Mouse (Mus musculus) T-helper 1 cell (primary cell): ENCODE results near the gene Cmas.

Experiments used
- in situ Hi-C: fragments of 300-600 bp; cut with MboI, MseI; formaldehyde crosslinking; loops from one replicate; pipeline ENCODE4 v1.15.1; 2025; ENCODE audit warnings: high pct_unique_total_duplicates

Cmas gene

DNA sequence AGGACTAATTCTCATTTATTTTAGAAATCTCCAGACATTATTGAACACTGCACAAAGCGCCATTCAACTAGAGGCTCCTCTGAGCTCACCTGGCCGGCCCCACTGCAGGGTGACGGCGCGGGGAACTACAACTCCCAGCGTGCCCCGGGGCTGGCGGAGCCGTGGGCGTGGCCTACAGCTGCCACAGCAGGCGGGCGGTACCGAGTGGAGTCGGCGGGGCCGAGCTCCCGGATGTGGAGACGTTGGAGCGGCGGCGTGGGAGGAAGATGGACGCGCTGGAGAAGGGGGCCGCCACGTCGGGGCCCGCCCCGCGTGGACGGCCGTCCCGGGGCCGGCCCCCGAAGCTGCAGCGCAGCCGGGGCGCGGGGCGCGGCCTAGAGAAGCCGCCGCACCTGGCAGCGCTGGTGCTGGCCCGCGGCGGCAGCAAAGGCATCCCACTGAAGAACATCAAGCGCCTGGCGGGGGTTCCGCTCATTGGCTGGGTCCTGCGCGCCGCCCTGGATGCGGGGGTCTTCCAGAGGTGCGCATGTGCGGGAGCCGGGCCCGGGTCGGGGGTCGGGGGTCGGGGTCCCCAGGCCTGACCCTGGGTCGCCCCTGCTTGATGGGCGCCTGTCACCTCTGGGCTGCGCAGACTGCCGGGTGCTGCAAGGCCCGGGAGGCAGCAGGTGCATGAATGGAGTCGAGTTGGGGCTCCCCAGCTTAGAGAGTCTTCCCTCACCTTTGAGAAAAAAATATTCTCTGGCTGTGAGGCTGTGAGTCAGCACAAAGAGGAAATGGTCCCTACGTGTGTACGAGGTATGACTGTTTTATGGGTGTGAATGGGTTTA, at the start of gene Cmas:
Gene Cmas, plus strand, starts transcription at position 180 of the 827 bp plus-strand sequence.
- in situ Hi-C loops: loop anchor here (5.0 kb wide), 1 partner anchor 196 kb away; no protein-coding TSS in a partner anchor

DNA sequence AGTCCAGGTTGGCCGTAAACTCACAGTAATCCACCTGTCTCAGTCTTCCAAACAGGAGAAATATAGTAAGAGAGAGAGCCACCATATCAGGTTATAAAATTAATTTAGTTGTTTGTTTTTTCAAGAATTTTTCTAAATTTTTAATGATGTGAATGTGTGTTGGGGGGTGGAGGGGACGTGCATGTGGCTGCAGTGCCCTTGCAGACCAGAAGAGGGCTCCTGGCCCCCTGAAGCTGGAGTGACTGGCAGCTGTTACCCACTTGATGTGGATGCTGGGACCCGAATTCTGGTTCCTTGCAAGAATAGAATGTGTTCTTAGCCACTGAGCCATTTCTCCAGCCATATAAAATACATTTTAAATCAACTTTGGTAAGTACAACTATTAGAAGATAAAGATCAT, 49.8 kb upstream of the Cmas start:
- in situ Hi-C loops: loop anchor here (10.0 kb wide), 1 partner anchor 1962 kb away; no protein-coding TSS in a partner anchor

DNA sequence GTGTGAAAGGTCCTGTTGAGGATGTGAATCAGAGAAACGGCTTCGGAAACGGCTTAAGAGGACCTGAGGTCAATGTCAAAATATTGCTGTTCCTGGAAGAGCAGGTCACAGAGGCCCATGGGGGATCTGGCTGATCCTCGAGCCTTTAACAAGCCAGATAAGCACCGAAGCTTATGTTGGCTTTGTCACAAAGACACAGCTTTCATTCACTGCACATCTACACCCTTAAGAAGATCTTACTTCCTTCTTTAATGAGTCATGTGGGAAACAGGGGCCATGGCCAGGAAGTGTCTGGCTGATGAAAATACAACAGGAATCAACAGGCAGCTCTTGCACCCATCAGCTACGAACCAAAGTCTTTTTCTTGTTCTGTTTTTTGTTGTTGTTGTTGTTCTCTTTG, 48.1 kb upstream of the Cmas start:
- in situ Hi-C loops: loop anchor here (10.0 kb wide), 1 partner anchor 1964 kb away; no protein-coding TSS in a partner anchor

DNA sequence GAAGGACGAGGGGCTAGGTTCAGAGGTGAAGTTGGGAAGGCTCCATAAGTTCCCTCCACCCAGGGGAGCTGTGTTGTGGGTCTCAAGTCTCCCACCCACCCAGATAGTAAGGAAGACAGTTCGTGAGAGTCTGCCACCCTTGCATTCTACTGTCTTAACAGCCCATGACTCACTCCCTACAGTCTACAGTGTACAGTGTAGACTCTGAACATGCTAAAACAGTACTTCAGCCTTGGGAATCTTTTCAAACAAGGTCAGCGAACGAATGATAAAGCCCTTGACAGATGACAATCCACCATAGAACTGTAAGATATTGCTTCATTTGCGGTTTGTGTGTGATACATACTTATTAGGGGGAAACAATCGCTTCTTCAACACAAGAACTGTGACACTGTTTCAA, 45.8 kb upstream of the Cmas start:
- in situ Hi-C loops: no loop called here

DNA sequence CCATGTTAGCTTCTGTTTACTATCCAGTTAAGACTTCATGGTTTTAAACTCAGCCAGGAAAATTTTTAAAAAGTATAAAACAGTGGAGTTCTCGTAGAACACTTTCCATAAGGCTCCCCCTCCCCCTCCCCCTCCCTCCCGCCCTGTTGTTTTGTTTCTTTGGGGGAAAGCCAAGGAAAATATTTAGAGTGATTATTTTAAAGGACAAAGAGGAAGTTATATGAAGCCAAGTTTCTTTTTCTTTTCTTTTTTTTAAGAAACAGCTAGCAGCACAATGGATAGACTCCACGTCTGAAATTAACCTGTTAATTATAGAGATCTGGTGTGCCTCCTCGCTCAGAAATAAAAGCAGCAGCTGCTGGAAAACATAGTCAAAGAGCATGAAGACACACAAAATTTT, 45.4 kb upstream of the Cmas start:
- in situ Hi-C loops: no loop called here

GRCm38 (mm10) chr6:142715026-142715425, 41.5 kb upstream of the Cmas start:
- in situ Hi-C loops: no loop called here

GRCm38 (mm10) chr6:142717186-142717585, 39.3 kb upstream of the Cmas start:
- in situ Hi-C loops: no loop called here

DNA sequence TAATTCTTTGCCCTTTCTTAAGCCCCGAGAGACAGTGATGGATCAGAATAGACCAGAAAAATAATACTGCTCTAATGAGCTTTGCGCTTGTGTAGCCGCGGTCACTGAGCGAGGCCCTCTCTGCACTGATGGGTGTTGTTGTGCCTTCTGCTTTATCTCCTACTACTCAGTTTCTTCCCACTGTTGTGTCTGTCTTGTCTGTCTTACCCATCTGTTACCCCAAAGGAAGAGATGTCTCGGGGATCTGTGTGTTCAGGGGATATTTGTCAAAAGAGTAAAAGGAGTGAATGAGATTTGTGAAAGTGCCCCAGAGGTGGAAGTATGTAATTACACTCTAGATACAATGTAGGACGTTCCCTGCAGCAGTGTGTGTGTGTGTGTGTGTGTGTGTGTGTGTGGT, 38.3 kb upstream of the Cmas start:
- in situ Hi-C loops: no loop called here

DNA sequence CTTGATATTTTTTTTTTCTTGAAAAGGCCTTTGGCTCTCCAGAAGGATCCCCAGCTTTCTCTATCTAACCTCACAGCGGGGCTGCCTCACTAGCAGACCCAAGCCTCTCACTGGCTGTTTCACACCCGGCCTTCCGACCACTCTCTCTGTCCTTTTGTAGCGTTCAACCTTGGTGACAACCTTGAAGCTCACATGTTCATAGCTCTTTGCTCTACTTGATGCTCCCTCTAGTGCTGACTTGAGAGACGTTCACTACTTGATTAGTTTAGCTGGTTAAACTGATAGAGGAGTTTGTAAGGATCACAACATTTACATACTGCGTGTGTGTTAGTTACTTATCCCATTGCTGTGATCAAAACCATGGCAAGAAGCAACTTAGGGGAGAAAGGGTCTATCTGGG, 35.8 kb upstream of the Cmas start:
- in situ Hi-C loops: loop anchor here (10.0 kb wide), 1 partner anchor 1246 kb away; no protein-coding TSS in a partner anchor

DNA sequence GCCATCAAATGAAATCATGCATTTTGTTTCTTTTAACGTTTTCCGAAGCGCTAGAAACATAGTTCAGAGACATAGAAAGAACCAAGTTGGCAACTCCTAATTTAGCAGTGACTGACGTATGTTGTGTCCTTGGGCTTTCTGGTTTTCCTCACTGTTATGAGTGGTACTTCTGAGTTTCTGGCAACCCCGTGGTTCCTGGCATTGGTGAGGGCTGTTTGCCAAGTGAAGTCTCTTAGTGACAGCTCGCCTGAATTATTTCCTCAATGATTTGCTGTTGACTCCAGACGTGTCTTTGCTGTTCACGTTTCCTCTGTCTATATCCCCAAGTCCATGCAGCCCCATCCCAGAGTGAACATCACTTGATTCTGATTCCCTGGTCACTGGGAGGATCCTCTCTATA, 34.8 kb upstream of the Cmas start:
- in situ Hi-C loops: loop anchor here (10.0 kb wide), 1 partner anchor 1247 kb away; no protein-coding TSS in a partner anchor

DNA sequence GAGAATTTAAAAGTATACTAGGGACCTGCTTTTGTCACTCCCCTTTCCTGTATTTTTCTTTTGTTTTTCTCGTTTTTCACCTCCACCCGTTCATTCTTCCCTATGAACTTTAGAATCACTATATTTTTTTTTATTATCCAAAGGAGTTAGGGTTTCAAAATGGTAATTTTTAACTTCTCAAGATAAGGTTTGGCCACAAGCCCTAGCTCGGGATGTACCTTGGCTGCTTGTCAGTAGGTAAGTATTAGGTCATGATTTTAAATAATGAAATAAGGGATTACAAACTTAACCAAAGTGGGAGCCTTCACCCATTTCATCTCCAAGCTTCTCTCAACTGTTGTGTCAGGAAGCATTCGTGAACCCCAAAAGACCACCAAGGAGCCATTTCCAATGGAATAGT, 30.5 kb upstream of the Cmas start:
- in situ Hi-C loops: loop anchor here (10.0 kb wide), 1 partner anchor 1251 kb away; no protein-coding TSS in a partner anchor

GRCm38 (mm10) chr6:142732567-142733290, 23.8 kb upstream of the Cmas start:
- in situ Hi-C loops: no loop called here

- in situ Hi-C loops: loop anchor here (5.0 kb wide), 1 partner anchor 213 kb away; no protein-coding TSS in a partner anchor
Measured at GRCm38 (mm10) chr6:142735302-142736005, 21.0 kb upstream of the Cmas start.

DNA sequence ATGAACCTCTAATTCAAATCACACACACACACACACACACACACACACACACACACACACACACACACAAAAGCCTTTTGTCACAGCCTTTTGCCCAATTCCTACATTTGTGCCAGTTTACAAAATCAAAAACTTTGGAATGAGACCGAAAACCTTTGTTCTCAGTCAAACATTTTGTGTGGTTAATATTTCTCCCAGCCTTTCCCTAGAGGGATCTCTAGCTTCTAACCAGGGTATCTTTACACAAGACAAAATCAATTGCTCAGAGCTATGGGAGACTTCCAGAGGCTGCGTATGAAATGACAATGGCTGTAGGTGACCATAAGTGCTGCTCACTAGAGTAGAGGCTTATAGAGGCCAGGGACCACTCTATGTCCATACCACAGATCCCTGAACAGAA, 18.3 kb upstream of the Cmas start:
- in situ Hi-C loops: loop anchor here (5.0 kb wide), 1 partner anchor 216 kb away; no protein-coding TSS in a partner anchor

- in situ Hi-C loops: loop anchor here (5.0 kb wide), 1 partner anchor 216 kb away; no protein-coding TSS in a partner anchor
Measured at GRCm38 (mm10) chr6:142738637-142739036, 17.8 kb upstream of the Cmas start.

- in situ Hi-C loops: no loop called here
Measured at GRCm38 (mm10) chr6:142741763-142742162, 14.7 kb upstream of the Cmas start.

DNA sequence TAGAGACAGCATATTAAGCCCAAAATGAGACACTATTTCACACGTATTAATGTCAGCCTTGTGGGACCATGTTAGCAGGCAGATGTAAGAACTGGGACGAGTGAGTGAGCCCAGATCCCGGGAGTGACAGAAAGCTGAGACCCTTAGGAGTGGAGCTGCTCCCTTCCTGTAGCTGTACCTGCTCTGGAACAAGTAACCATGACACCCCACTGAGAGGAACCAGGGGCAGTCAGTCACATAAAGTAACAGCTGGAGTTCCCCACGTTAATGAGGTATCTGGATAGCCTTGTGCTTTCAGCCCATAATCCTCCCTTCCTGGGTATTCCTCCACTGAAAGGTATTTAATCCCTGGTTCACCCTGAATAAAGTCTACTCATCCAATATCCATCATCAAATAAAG, 13.3 kb upstream of the Cmas start:
- in situ Hi-C loops: no loop called here

DNA sequence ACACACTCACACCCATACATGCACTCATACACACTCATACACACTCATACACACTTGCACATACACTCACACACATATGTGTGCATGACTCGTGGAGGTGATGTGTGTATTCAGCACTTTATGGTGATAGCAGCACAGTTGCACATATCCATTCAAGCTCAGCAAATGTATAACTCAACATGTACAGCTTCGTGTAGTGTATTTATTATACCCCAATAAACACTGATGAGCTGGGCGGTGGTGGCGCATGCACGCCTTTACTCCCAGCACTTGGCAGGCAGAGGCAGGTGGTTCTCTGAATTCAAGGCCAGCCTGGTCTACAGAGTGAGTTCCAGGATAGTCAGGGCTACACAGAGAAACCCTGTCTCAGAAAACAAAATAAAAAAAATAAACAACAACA, 11.0 kb upstream of the Cmas start:
- in situ Hi-C loops: no loop called here

- in situ Hi-C loops: no loop called here
Measured at GRCm38 (mm10) chr6:142746765-142747164, 9.7 kb upstream of the Cmas start.

DNA sequence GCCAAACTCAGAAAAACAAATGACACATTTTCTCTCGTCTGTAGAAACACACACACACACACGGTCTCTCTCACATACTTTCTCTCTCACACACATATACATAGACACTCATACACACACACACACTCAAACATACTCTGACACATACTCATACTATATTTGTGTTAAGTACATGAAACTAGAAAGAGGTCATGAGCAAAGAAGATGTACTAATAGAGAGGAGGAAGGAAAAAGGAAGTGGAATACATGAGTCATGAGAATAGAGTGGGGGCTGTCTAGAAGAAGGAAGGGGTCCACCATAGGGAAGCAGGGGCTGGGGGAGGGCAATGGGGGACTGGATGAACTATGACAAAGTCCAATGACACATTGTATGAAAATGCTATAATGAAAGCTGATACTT, 9.3 kb upstream of the Cmas start:
- in situ Hi-C loops: no loop called here

DNA sequence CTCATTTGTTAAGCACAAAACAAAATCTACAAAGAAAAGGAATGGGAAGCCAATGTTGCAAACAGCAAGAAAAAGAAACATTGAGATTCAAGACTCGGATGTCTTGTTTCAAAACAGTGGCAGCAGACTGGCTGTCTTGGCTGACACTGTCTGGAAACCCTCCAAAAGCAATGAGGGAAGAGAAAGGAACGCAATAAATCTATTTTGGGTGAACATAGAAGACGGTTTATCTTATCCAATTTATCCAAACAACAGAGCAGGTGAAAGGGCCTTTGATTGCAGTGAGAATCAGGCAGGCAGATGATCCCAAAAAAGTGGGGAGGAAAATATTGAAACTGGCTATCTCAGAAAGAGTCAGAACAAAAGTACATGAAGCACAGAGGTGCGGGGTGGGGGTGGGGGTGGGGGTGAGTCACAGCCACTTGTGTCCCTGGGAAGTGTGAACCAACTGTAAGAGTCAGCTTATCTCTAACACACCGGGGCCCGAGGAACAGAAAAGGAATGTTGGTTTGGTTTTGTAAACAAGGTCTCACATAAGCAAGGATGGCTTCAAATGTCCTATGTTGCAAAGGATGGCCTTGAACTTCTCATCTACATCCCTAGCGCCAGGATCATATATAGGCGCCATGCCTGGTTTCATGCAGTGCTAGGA, 8.3 kb upstream of the Cmas start:
- in situ Hi-C loops: no loop called here
